Mouse (Mus musculus) embryo, embryonic 10 days (tissue): Measurements from ENCODE around the gene Kdm4b.

Experiments used
- DNase-seq: peaks from one replicate; pipeline ENCODE4 v3.0.0-alpha.2; 2015; ENCODE audit warnings: low spot score

Kdm4b gene

GRCm38 (mm10) chr17:56348128-56348527 lies 22.3 kb downstream of the Kdm4b start:
- DNase-seq: no peak

- no peak for DNase-seq
Measured at GRCm38 (mm10) chr17:56348586-56348985, 22.7 kb downstream of the Kdm4b start.

DNA sequence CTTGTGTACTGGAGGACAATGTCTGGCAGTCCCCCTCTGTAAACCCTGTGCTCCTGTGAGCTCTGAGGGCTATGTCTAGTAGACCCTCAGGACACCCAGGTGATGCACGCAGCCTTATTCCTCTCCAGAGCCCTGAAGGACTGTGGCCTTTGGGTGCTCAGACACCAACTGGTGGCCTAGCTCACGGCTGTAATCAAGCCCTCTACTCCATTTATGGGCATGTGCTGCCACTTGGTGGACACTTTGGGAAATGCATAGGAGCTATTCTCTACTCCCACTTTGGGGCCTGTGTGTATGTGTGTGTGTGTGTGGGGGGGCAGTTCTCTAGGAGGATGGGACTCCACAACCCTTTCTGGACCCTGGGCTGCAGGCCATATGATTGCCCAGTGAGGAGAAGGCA lies 24.8 kb downstream of the Kdm4b start:
- DNase-seq: peak; percentile 74

- DNase-seq: peak; percentile 90
Measured at GRCm38 (mm10) chr17:56356921-56357885, 31.3 kb downstream of the Kdm4b start.

GRCm38 (mm10) chr17:56359183-56359725 lies 33.4 kb downstream of the Kdm4b start:
- DNase-seq: no peak

DNA sequence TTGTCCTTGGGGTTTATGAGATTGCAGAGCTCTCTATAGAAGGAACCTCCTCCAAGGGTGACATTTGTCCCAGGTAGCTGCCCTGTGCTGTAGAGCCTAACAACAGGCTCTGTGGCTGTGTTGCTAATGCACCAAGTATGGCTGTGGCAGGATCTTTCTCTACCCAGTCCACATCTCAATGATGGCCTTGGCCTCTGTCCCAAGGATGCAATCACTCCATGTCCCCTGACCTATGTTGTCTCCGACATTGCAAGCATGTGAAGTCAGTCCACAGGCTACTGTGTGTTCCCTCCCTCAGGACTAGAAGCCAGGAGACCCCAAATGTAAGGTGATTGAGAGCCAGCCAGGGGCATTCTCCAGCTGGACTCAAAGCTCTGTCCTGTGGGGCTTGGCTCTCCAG lies 34.0 kb downstream of the Kdm4b start:
- no peak for DNase-seq

DNA sequence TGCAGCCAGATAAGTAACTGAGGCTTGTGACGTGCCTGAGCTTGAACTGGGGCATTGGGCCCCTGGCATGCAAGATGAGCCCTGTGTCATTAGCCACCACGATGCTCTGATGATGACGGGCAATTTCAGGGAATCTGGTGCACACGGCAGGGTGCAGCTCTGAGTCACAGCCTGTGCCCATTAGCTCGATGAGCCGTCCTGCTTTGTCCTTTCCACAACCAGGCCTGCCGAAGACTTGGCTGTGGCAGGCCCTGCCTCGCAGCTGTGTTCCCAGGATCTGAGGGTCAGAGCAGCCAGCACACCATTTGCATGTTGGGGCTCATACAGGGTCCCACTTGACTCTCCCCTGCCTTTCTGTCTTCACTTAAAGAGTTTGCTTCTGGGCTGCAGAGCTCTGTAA lies 34.6 kb downstream of the Kdm4b start:
- peak; percentile 11 for DNase-seq

DNA sequence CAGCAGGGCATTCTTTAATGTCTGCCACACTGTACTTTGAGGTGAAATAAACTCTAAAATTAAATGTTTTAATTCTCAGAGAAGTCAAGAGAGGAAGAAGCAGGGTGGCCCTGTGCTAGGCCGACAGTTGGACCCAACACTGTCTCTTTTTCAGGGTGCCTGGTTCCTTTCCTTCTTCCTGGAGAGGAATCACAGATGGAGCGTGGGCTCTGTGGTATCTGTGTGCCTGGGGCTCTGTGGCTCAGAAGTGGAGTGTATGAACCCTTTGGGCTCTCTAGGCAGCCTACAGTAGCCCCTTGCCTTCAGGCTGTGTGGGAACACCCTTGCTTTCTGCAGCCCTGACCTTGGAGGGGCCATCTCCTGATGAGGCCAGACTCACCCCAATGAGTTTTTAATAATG lies 35.7 kb downstream of the Kdm4b start:
- DNase-seq: no peak

DNA sequence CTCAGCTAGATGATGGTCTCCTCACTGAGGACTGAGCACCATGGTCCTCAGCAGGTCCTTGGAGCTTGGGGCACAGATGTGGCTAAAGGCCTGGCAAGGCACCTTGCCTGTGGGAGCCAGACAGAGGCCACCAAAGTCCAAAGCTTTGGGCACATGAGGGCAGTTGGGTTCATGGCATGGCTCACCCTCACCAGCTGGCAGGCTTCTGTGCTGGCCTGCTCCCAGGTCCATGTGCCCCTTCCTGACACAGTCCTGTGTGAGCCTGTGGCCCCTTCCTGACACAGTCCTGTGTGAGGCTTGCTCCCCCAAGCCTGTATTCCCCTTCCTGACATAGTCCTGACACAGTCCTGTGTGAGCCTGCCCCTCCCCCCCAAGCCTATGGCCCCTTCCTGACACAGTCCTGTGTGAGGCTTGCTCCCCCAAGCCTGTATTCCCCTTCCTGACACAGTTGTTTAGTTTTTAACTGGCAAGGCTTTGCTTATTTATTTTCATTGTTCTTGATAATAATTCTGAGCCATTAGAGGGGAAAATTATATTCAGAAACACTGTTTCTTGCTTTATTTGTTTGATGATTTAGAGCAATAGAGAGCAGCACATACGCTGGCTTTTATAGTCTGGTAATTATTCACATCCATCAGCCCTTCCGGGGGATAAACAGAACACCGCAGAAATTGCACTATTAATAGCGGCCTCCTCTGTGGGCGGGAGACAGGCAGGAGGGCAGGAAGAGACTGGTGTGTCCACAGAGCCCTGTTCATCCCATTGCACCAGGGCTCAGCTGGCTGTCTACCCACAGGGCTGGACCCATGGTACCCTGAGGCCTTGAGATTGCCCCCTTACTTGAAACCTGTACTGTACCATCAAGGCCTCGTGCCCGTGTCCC lies 40.2 kb downstream of the Kdm4b start:
- no peak for DNase-seq

GRCm38 (mm10) chr17:56368291-56368790 lies 42.5 kb downstream of the Kdm4b start:
- no peak for DNase-seq

- DNase-seq: no peak
Measured at GRCm38 (mm10) chr17:56370090-56370489, 44.2 kb downstream of the Kdm4b start.

DNA sequence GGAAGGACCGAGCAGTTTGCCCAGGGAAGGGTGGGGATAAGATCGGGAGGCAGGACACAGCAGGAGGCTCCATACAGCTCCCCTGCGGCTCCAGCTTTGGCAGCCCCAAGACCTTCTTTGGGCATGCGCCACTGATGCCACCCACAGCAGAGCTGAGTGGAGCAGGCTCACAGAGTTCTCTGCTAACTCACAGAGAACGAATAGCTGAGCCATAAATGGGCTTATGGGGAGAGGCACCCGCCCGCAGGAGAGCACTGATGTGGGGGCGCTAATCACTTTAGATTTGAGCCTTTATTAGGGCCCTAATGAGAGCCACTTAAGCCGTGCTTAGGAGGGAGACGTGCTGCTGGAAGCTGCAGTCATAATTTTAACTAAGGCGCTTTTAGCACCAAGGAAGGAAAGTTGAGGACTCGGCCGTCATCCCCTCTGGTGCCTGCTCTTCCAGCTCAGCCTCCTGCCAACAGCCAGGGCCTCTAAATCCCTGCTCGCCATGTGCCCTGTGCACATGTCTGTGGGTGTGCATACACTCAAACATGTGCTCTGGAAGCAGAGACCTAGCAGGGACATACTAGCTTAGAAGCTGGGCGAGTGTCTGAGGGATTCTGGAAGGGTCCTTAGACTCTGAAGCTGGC lies 45.3 kb downstream of the Kdm4b start:
- DNase-seq: no peak

- no peak for DNase-seq
Measured at GRCm38 (mm10) chr17:56372109-56372508, 46.2 kb downstream of the Kdm4b start.

GRCm38 (mm10) chr17:56373136-56374034 lies 47.5 kb downstream of the Kdm4b start:
- no peak for DNase-seq

DNA sequence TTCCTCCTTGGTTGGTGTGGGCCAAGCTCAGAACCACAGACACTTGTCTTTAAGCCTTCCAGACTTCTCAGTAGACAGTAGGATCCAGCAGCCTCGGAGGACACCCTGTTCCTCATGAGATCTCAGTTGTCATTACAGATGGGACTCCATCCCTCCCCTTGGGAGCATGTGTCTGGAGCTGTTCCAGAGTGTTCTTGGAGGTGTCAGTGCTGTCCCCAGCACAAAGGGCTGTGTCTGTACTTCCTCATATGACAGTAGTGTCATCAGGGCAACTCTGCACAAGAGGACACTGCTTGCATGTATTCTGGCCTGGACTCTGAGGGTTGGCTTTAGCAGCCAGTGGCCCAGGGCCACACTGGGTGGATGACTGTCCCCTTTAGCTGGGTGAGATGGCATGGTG lies 49.0 kb downstream of the Kdm4b start:
- DNase-seq: no peak

GRCm38 (mm10) chr17:56379281-56379834 lies 53.5 kb downstream of the Kdm4b start:
- DNase-seq: no peak

- DNase-seq: no peak
Measured at GRCm38 (mm10) chr17:56380286-56380685, 54.4 kb downstream of the Kdm4b start.

DNA sequence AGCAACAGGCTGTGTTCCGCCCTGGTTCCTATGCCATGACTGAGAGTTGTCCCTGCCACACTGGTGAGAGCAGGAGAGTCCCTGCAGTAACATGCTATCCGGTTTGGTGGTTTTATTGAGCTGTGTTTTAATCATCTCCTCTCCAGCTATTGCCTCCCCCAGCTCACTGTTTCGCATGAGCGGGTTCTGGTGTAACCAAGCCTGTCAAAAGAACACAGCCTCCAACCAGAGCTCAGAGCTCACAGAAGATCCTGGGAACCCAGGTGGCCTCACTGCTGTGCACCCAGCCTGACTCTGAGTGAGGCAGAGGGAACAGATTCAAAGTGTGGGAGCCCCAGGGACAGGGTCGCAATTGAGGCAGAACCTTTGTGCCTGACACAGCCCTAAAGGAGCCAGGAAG lies 55.3 kb downstream of the Kdm4b start:
- DNase-seq: no peak

DNA sequence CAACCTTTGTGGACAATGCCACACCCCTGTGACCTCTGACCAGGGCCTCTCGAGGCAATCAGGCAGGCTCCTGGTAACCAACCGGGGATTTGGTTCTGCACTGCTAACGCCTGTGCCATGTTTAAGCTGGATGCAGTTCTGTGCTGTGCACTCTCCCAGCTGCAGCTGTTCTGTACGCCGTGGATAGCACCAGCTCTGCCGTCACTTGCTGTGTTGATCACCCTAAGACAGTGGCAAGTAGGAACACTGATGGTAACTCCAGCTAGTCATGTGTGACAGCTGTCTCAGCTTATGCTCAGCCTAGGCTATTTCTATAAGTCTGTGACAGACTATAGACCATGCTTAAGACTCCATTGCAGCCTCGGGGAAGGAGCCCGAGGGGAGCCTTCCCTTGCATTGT lies 57.1 kb downstream of the Kdm4b start:
- no peak for DNase-seq

DNA sequence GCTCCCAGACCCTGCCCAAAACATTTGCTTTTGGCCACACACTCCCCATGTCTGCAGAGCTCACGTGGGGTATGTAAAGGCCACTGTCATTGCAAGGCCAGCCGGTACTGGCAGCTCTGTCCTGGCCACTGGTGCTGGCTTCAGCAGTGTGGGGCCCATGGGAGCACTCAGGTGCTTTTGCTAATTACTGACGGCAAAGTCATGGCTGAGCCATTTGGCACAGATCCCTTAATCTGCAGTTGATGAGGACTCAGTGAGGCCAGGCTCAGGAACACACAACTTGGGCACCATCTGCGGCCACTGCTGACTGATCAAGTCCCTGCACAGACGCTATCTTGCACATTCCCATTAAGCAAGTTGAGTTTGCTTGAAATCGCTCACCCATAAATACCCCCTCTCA lies 59.0 kb downstream of the Kdm4b start:
- no peak for DNase-seq

DNA sequence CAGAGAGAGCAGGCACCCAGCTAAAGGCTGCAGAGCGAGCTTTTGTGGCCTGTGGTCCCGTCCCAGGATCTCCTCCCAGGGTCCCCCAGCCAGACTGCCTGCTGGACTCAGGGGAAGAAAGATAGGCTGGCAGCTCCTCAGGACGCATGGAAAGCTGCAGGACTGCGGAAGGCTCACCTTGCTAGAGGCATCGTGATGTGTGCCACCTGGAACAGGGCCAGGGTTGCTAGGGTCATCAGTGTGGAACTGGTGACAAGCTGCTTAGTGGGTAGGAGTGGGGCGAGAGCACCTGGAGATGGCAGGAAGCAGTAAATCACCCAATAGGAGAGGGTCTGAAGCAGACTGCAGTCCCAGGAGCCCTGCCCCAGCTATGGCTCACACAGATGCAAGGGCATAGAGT lies 61.8 kb downstream of the Kdm4b start:
- DNase-seq: no peak
